Mouse (Mus musculus): ENCODE results near the gene Fam234a. TPM values are rescaled to one million over a fixed set of nuclear protein-coding genes. Genes with fewer than 3 reads are reported as not detected.

Fam234a gene
- total RNA-seq, 1 experiment: 22.1 TPM

GRCm38 (mm10) chr17:26212241-26212640 lies 31.8 kb downstream of the Fam234a start:
- no peak for DNase-seq (ENCODE audit: low read depth, low spot score)
- no peaks in the 10 kb centered on the region for H3K9me3 ChIP-seq (ENCODE audit: control insufficient read depth, insufficient read depth, low read depth, low read length)
- peaks cover 0 to 11% of the 10 kb centered on the region in 2 experiments; a peak in 2 of 4 replicates for H3K4me1 ChIP-seq (ENCODE audit: control insufficient read depth in 2 of 2, insufficient read depth in 2 of 2, low read length in 2 of 2, poor library complexity in 1 of 2)
- no peak overlapping the region for H3K27ac ChIP-seq (ENCODE audit: insufficient read depth, low read depth, low read length, poor library complexity, severe bottlenecking)
- no peak overlapping the region for H3K9ac ChIP-seq (ENCODE audit: insufficient read depth, low read depth, low read length, poor library complexity, severe bottlenecking)
- no peak for TF ChIP-seq MAFK (IDR thresholded peaks at IDR 0.05; ENCODE audit: insufficient read depth, low read depth, low read length)
- TF ChIP-seq ZNF384 (IDR thresholded peaks at IDR 0.05; ENCODE audit: low read depth, low read length): no peak
- no peak for TF ChIP-seq ZC3H11A (IDR thresholded peaks at IDR 0.05; ENCODE audit: borderline replicate concordance, low read depth, low read length)
- no peak for TF ChIP-seq CHD2 (IDR thresholded peaks at IDR 0.05; ENCODE audit: low read depth, low read length)
- TF ChIP-seq HCFC1 (IDR thresholded peaks at IDR 0.05; ENCODE audit: borderline replicate concordance, insufficient read depth, low read length): no peak
- in situ Hi-C loops (cut with MboI; ENCODE audit: low sequenced_read_pairs in 2 of 2, unreplicated experiment in 2 of 2): no loop called here
- H3K36me3 ChIP-seq (ENCODE audit: control insufficient read depth, insufficient read depth, low read length, poor library complexity, severe bottlenecking): peaks cover 2% of the 10 kb centered on the region; the same call in 1 of the 2 replicates
- no peak overlapping the region for H3K4me3 ChIP-seq (ENCODE audit: insufficient read depth in 1 of 2, low read depth in 1 of 2, low read length in 2 of 2, poor library complexity in 1 of 2, severe bottlenecking in 1 of 2)

GRCm38 (mm10) chr17:26207686-26208085 lies 36.4 kb downstream of the Fam234a start, which contains the start of gene Arhgdig:
Arhgdig (minus strand) TSS chr17:26207786.
- Histone ChIP-seq H3K9ac (ENCODE audit: insufficient read depth, low read depth, low read length, poor library complexity, severe bottlenecking) (peak within 1 kb of the TSS; percentile 38; the same call in 1 of the 2 replicates), H3K4me1 (ENCODE audit: control insufficient read depth in 2 of 2, insufficient read depth in 2 of 2, low read length in 2 of 2, poor library complexity in 1 of 2) (peaks cover 6 to 42% of the 10 kb centered on the region in 2 experiments), H3K4me3 (ENCODE audit: insufficient read depth in 1 of 2, low read depth in 1 of 2, low read length in 2 of 2, poor library complexity in 1 of 2, severe bottlenecking in 1 of 2) (peak within 1 kb of the TSS; percentile 26 to 31; a peak in 2 of 4 replicates), H3K9me3 (ENCODE audit: control insufficient read depth, insufficient read depth, low read depth, low read length) (no peaks in the 10 kb centered on the region), H3K36me3 (ENCODE audit: control insufficient read depth, insufficient read depth, low read length, poor library complexity, severe bottlenecking) (peaks cover 2% of the 10 kb centered on the region; the same call in 1 of the 2 replicates), H3K27ac (ENCODE audit: insufficient read depth, low read depth, low read length, poor library complexity, severe bottlenecking) (no peak within 1 kb of the TSS)
- DNase-seq (ENCODE audit: low read depth, low spot score): no peak
- TF ChIP-seq ZC3H11A (IDR thresholded peaks at IDR 0.05; ENCODE audit: borderline replicate concordance, low read depth, low read length) (no peak), HCFC1 (IDR thresholded peaks at IDR 0.05; ENCODE audit: borderline replicate concordance, insufficient read depth, low read length) (no peak), ZNF384 (IDR thresholded peaks at IDR 0.05; ENCODE audit: low read depth, low read length) (no peak), CHD2 (IDR thresholded peaks at IDR 0.05; ENCODE audit: low read depth, low read length) (no peak), MAFK (IDR thresholded peaks at IDR 0.05; ENCODE audit: insufficient read depth, low read depth, low read length) (no peak)
- in situ Hi-C loops (cut with MboI; ENCODE audit: low sequenced_read_pairs in 2 of 2, unreplicated experiment in 2 of 2): no loop called here

- no peak for DNase-seq (ENCODE audit: low read depth, low spot score)
- Histone ChIP-seq H3K4me1 (ENCODE audit: control insufficient read depth in 2 of 2, insufficient read depth in 2 of 2, low read length in 2 of 2, poor library complexity in 1 of 2) (peaks cover 6 to 51% of the 10 kb centered on the region in 2 experiments), H3K9ac (ENCODE audit: insufficient read depth, low read depth, low read length, poor library complexity, severe bottlenecking) (no peak overlapping the region), H3K27ac (ENCODE audit: insufficient read depth, low read depth, low read length, poor library complexity, severe bottlenecking) (no peak overlapping the region), H3K4me3 (ENCODE audit: insufficient read depth in 1 of 2, low read depth in 1 of 2, low read length in 2 of 2, poor library complexity in 1 of 2, severe bottlenecking in 1 of 2) (no peak overlapping the region), H3K36me3 (ENCODE audit: control insufficient read depth, insufficient read depth, low read length, poor library complexity, severe bottlenecking) (peaks cover 2% of the 10 kb centered on the region; the same call in 1 of the 2 replicates), H3K9me3 (ENCODE audit: control insufficient read depth, insufficient read depth, low read depth, low read length) (no peaks in the 10 kb centered on the region)
- in situ Hi-C loops (cut with MboI; ENCODE audit: low sequenced_read_pairs in 2 of 2, unreplicated experiment in 2 of 2): no loop called here
- TF ChIP-seq ZNF384 (IDR thresholded peaks at IDR 0.05; ENCODE audit: low read depth, low read length) (no peak; the same call in none of the 2 replicates), CHD2 (IDR thresholded peaks at IDR 0.05; ENCODE audit: low read depth, low read length) (no peak), HCFC1 (IDR thresholded peaks at IDR 0.05; ENCODE audit: borderline replicate concordance, insufficient read depth, low read length) (no peak), ZC3H11A (IDR thresholded peaks at IDR 0.05; ENCODE audit: borderline replicate concordance, low read depth, low read length) (no peak), MAFK (IDR thresholded peaks at IDR 0.05; ENCODE audit: insufficient read depth, low read depth, low read length) (no peak)
Observed at GRCm38 (mm10) chr17:26206392-26206791, 37.6 kb downstream of the Fam234a start.

- Histone ChIP-seq H3K4me3 (ENCODE audit: insufficient read depth in 1 of 2, low read depth in 1 of 2, low read length in 2 of 2, poor library complexity in 1 of 2, severe bottlenecking in 1 of 2) (no peak overlapping the region), H3K27ac (ENCODE audit: insufficient read depth, low read depth, low read length, poor library complexity, severe bottlenecking) (no peak overlapping the region), H3K36me3 (ENCODE audit: control insufficient read depth, insufficient read depth, low read length, poor library complexity, severe bottlenecking) (peaks cover 2% of the 10 kb centered on the region; the same call in 1 of the 2 replicates), H3K9ac (ENCODE audit: insufficient read depth, low read depth, low read length, poor library complexity, severe bottlenecking) (no peak overlapping the region), H3K4me1 (ENCODE audit: control insufficient read depth in 2 of 2, insufficient read depth in 2 of 2, low read length in 2 of 2, poor library complexity in 1 of 2) (peaks cover 6 to 51% of the 10 kb centered on the region in 2 experiments), H3K9me3 (ENCODE audit: control insufficient read depth, insufficient read depth, low read depth, low read length) (no peaks in the 10 kb centered on the region)
- in situ Hi-C loops (cut with MboI; ENCODE audit: low sequenced_read_pairs in 2 of 2, unreplicated experiment in 2 of 2): no loop called here
- TF ChIP-seq HCFC1 (IDR thresholded peaks at IDR 0.05; ENCODE audit: borderline replicate concordance, insufficient read depth, low read length) (no peak), ZNF384 (IDR thresholded peaks at IDR 0.05; ENCODE audit: low read depth, low read length) (no peak), CHD2 (IDR thresholded peaks at IDR 0.05; ENCODE audit: low read depth, low read length) (no peak), ZC3H11A (IDR thresholded peaks at IDR 0.05; ENCODE audit: borderline replicate concordance, low read depth, low read length) (no peak), MAFK (IDR thresholded peaks at IDR 0.05; ENCODE audit: insufficient read depth, low read depth, low read length) (no peak)
- DNase-seq (ENCODE audit: low read depth, low spot score): no peak
Observed at GRCm38 (mm10) chr17:26204766-26205165, 39.3 kb downstream of the Fam234a start.
